Mouse (Mus musculus): ENCODE measurements at regions not wholly inside any gene's neighbourhood (a gene's known extent, or its start where the extent isn't known, plus 50 kb on each side); places are given as distances from the start of the nearest gene placed in this dataset.
"Not testable (repeated sequence)": the region's sequence is repeated elsewhere in the genome, so short reads cannot be mapped to it uniquely, and the experiment has no call there.

GRCm38 (mm10) chr1:177501288-177501687 is 59.1 kb downstream of the Zbtb18 start:
- no peak for DNase-seq

DNA sequence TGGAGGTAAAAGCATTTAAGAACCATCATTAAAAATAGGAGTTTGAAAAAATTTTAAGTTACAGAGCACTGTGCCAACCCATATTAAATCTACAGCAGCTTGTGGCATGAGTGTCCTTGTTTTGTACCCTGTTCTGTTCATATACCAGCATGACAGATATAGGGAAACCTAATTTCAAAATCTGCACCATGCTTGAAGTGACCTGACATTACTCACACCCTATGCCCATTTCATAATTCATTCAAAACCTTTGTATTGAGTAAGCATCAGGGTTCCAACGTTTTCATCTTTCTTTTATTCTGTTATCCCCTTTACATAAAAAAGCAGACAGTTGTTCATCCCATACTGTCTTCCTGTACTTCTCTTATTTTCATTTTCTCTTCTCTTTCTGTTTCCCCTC is 61.8 kb downstream of the Zbtb18 start:
- DNase-seq: no peak

GRCm38 (mm10) chr1:177504743-177505142 is 62.6 kb downstream of the Zbtb18 start:
- DNase-seq: no peak

- not testable (repeated sequence) for DNase-seq
These were observed 65.2 kb downstream of the Zbtb18 start for GRCm38 (mm10) chr1:177507398-177507797.

DNA sequence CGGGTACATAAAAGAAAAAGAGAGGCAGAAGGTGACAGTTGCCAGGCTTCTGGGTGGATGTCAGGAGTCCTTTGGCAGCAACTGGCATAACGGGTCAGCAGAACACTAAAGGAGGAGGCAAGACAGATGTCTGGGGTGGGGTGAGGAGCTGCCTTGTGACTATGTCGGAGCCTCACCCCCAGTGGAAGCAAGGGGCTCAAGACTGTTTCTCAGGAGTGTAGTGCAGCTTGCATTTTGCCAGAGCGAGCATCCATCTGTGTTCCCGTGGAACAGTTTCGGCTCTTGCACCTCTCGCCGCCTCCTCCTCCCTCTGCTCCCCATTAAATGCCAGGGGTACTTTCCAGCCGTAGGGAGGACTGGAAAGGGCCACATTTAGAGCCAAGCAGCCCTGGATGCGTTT is 67.6 kb downstream of the Zbtb18 start:
- DNase-seq: peak; percentile 66 to 73

DNA sequence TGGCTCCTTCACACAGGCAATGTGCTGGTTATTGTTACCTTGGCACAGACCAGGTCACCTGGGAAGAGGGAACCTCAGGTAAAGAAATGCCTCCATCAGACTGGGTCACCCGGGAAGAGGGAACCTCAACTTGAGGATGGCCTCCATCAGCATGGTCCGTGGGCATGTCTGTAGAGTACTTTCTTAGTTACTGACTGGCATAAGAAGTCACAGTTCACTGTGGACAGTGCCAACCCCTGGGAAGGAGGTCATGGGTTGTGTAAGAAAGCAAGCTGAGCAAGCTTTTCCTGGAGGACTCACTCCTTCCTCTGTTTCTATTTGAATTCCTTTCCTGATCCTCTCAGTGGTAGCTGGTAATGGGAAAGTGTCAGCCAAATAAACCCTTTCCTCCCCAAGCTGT is 70.0 kb downstream of the Zbtb18 start:
- no peak for DNase-seq

DNA sequence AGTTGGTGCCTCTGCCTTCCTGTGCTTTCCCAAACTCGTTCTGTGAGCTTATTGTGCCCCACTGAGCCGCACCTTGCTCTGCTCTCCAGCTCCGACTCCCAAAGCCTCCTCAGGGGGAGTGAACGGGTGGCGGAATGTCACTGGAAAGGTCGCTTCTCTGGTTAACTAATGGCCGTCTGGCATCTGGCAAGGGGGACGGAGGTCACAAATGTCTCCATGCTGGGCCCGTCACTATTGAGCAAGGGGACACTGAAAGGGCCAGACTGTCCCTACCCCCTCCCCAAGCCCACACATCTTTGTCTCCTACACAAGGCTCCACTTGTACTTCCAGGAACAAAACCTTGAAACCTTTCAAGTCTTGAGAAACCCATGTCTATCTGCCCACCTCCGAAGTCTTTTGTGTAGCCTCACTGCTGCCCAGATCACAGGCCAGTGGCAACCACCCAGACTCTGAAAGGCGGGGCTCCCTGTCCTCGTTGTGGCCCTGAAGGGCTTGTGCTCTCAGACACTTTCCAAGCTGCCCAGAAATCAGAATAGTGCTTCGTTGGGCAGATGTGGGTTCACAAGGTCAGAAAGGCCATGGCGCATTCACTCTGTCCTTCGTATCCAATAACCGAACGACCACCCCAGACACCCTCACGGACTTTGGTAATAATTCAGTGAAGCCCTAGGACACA is 75.9 kb downstream of the Zbtb18 start:
- no peak for DNase-seq

- DNase-seq: no peak
These were observed 76.9 kb downstream of the Zbtb18 start for GRCm38 (mm10) chr1:177518897-177519513.

GRCm38 (mm10) chr1:177521110-177521509 is 79.0 kb downstream of the Zbtb18 start:
- no peak for DNase-seq

- DNase-seq: no peak
These were observed 83.0 kb downstream of the Zbtb18 start for GRCm38 (mm10) chr1:177525141-177525540.

DNA sequence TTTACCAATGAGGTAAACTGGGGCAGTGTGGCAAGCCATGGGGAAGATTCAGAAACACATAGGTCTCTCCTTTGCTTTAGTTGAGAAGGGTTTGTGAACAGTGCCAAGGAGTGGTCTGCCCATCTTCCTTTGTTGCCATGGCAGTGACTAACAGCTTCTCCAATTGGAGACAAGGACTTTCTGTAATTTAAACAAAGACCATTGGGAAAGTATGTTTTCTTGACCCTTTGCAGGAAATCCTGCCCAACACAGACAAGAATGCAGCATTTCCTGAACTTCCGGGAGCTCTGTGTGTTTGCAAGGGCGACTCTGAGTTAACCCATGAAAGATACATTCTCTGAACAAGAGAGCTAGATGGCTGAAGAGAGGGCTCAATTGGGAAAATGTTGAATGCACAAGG is 89.6 kb downstream of the Zbtb18 start:
- DNase-seq: no peak

DNA sequence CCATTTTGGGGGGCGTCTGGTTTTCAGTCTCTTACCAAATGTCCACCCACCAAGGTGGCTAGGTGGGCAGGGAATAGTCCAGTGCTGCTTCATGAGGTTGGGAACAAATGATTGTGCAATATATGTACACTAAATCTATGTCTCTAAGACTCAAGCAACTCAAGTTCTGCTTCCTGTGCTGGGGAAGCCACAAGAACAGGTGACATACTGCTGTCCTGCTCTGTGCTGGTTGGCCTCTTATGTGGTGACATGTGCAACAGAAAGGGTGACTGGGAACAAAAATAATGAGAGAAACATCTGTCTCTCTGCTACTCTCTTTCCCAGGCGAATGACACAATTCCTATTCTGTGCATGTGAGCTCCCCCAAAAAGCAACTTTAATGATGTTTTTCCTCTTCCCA is 90.5 kb downstream of the Zbtb18 start:
- DNase-seq: no peak

- DNase-seq: no peak
These were observed 91.2 kb downstream of the Zbtb18 start for GRCm38 (mm10) chr1:177533332-177533731.

GRCm38 (mm10) chr1:177545031-177545735 is 103.0 kb downstream of the Zbtb18 start:
- DNase-seq: no peak

DNA sequence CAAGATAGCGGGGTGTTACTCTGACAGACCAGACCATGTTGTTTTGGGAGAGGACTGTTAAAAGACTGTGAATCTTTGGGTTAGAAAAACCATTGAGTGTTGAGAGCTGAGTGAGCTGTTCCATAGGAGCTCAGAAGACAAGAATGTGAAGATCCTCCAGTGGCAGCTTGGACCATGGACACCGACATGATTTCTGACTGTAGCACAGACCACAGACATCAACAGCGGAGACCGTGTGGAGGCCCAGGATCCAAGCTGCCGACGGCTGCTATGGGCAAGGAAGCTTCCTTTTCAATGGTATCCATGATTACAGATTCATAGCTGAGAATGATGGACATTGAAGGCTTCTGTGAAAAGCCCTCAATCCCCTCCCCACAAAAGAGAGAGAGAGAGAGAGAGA is 105.6 kb downstream of the Zbtb18 start:
- DNase-seq: no peak

- DNase-seq: no peak
These were observed 113.5 kb downstream of the Zbtb18 start for GRCm38 (mm10) chr1:177555471-177556291.

DNA sequence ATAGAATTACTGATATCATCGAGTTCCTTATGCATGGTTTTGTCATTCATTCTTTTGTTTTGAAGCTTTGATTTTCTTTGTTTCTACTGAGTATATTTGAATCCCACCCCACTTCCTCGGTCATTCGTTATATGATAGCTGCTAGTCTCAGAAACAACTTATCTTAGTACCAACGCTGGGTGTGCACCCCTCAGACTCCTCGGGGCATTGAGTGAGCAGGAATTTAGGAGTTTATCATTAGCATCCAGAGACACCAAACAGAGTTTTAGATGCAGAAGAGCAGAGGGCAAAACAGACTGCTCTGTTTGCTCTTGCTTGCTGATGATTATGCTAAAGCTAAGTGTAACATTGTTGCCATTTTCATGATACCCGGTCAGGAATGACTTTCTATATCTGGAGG is 115.3 kb downstream of the Zbtb18 start:
- DNase-seq: no peak

- no peak for DNase-seq
These were observed 115.7 kb downstream of the Zbtb18 start for GRCm38 (mm10) chr1:177557856-177558255.

DNA sequence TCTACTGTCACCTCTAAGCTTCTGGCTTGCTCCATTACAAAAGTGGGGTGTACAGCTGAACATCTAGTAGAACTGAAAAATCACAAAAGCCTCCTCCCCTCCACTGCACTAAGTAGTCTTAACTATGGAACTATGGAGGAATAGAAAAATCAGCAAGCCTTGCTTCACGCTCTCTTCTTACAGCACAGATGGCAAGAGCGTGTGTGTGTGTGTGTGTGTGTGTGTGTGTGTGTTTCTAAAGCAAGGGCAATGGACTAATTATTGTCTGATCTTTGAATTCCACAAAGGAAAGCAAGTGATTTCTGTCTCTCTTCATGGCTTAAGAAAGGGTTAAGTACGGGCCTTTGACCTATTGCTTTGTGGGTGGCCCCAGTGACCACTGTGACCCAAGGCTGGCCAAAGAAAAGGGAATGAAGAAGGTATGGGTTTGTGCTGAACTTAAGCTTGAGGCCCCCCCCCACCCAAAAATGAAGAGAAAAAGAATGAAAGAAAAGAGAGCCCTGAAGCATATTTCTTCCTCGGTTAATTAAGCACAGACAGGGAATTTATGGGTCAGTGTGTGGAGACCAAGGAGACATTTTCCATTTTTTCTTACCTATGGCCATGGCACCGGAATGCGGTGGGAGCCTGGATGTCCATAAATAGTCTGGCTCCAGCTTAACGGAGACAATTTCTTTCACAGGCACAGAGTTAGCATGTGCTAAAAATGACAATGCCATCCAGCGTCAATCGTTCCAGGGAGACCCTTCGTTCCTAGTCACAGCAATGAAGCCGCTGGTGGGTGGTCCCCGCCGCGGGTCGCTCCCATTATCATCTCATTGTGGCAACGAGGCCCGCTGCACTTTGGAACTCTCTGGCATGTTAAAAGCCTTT is 119.8 kb downstream of the Zbtb18 start:
- DNase-seq: no peak

DNA sequence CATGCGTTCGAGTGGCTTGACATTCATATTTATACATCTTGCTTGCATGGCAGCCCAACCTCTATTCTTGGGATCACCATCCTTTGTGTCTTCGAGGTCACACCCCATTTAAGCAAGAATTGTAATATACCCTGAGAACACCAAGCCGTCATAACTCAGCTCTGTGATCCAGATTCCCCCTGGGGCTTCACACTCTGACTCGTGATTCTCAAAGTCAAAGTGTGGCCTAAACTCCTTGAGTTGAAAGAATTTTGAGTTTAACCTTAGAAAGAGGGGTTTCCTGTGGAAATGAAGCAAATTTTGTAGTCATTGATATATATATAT is 120.4 kb downstream of the Zbtb18 start:
- DNase-seq: no peak

DNA sequence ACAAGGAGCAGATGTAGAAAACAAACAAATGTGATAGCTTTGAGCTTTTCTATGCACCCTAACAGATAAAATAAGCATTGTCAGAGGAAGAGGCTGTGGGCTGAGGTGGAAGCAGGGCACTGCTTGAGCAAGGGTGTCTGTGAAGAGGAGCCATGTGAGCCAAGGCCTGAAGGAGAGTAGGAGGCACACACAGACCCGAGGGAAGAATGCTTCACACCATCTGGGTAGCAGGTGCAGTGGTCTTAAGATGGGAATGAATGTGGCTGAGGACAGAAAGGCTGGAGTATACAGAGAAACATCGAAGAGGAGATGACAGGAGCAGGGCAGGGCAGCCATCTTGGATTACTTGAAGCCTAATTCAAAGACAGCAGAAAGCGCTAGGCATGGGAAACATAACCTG is 123.5 kb downstream of the Zbtb18 start:
- DNase-seq: no peak
